Mouse (Mus musculus) brown adipose tissue, adult 24 weeks (tissue): ENCODE measurements around the gene Gm16181. TPM values are rescaled to one million over a fixed set of nuclear protein-coding genes. Genes with fewer than 3 reads are reported as not detected.

Experiments
- H3K27ac ChIP-seq: fragments of 200-500 bp; replicated peaks from 2 replicates; pipeline ENCODE4 v1.5.1; 2012; ENCODE audit warnings: low read depth, mild to moderate bottlenecking, low read length
- H3K4me1 ChIP-seq: fragments of 200-500 bp; 2 replicates; pipeline ENCODE4 v1.6.1; 2012; ENCODE audit warnings: low read length, mixed read lengths; ENCODE audit not compliant: control insufficient read depth, insufficient read depth, insufficient read length
- H3K4me3 ChIP-seq: fragments of 200-500 bp; 2 replicates; pipeline ENCODE4 v1.5.1; 2012; ENCODE audit warnings: low read depth, mild to moderate bottlenecking, low read length, moderate library complexity; ENCODE audit not compliant: insufficient read depth
- polyA plus RNA-seq: library from polyadenylated mRNA; stranded (reverse); fragments of >200 nt; gene quantifications from 2 replicates; pipeline ENCODE4 v1.2.4, GENCODE M21; 2012; ENCODE audit not compliant: missing spikeins, insufficient read depth, insufficient read length

Gm16181 gene
- polyA plus RNA-seq, 1 experiment: not detected

DNA sequence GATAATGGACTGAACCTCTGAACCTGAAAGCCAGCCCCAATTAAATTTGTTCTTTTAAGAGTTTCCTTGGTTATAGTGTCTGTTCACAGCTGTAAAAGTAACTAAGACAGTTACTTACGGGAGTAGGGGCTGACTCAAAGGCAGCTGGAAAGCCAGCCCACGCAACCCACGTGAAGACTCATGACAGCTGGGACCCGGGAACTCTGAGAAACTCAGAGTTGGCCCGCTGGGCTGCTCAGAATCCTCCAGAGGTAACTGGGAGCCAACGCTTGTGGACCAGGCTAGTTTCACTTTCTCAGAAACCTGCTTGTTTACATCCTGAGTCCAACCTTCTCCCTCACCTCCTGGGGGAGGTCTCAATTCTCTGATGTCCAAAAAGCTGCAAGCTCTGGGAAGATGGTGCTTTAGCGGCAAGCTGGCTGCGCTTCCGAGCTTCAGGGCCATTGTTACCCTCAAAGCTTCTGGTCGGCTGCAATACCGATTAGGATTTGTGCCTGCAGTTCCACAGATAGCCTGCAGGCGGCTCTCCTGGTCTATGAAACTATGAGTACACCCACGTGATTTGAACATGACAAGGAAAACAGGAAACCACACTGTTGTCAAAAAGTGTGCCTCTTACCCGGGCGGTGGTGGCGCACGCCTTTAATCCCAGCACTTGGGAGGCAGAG is 37.3 kb downstream of the Gm16181 start:
- Histone ChIP-seq H3K4me1 (peaks cover 7% of the 10 kb centered on the region), H3K27ac (peak overlapping the region; percentile 61), H3K4me3 (peak overlapping the region; percentile 63)

DNA sequence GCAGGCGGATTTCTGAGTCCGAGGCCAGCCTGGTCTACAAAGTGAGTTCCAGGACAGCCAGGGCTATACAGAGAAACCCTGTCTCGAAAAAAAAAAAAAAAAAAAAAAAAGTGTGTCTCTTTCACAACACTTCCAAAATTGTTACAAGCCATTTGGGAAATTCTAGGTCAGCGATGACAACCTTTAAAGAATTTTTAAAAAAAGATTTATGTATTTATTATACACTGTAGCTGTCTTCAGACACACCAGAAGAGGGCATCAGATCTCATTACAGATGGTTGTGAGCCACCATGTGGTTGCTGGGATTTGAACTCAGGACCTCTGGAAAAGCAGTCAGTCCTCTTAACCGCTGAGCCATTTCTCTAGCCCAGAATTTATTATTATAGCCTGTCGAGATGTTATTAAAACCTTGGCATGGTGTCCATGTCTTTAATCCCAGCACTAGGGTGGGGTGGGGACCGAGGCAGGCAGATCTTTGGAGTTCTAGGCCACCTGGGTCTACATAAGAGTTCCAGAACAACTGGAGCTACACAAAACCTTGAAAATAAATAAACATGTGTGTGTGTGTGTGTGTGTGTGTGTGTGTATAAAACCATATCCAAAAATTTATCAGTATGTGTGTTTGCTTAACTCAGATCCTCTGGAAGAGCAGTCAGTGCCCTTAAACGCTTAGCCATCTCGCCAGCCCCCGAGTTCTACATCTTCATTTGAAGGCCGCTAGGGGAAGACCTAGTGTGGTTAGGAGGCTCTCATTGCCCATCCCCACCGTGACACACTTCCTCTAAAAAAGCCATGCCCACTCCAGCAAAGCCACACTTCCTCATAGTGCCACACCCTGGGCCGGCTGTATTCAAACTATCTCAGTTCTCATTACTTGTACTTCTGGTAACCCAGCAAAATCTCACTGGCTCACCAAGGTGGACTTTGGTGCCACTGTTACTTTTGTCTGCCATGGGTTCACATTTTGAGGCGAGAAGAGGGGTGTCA is 38.2 kb downstream of the Gm16181 start:
- peak overlapping the region; percentile 96 for H3K27ac ChIP-seq
- H3K4me3 ChIP-seq: no peak overlapping the region
- H3K4me1 ChIP-seq: peaks cover 7% of the 10 kb centered on the region

DNA sequence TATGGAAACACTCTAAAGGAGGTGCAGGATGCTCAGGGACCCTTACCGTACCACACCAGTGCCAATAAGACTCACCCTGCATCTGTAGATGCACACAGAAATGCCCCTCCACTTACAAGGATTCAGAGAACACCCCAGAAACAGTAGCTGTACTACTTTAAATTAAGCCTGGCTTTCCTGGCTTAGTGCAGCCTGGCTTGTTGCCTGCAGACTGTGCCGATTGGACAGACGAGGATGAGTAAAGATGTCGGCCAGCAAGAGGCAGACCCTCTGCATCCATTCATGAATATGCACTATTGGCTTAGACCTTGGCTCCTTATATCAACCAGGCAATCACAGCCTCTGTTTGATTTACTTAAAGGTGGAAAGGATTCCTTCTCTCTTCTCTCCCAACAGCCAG is 39.0 kb downstream of the Gm16181 start:
- H3K4me1 ChIP-seq: peaks cover 7% of the 10 kb centered on the region
- H3K27ac ChIP-seq: peak overlapping the region; percentile 96
- H3K4me3 ChIP-seq: no peak overlapping the region

DNA sequence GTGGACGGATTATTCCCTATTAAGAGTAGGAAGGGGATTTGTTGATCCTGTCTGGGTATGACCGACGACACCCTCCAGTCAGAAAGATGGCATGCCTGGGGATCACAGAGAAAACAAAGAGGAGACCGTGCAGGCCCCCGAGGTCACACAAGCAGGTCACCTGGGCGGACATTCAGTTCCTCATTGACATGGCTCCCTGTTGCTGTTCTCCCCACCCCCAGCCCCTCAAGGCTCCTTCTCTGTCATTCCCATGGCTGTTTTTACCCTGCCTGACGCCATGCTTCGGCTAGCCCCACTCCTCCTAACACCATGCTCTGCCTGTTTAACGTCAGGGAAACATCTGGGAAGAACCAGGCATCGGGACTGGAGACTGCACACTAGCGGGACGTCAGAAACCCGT is 41.0 kb downstream of the Gm16181 start:
- Histone ChIP-seq H3K4me1 (peaks cover 7% of the 10 kb centered on the region), H3K4me3 (no peak overlapping the region), H3K27ac (peak overlapping the region; percentile 100; the same call in 1 of the 2 replicates)

DNA sequence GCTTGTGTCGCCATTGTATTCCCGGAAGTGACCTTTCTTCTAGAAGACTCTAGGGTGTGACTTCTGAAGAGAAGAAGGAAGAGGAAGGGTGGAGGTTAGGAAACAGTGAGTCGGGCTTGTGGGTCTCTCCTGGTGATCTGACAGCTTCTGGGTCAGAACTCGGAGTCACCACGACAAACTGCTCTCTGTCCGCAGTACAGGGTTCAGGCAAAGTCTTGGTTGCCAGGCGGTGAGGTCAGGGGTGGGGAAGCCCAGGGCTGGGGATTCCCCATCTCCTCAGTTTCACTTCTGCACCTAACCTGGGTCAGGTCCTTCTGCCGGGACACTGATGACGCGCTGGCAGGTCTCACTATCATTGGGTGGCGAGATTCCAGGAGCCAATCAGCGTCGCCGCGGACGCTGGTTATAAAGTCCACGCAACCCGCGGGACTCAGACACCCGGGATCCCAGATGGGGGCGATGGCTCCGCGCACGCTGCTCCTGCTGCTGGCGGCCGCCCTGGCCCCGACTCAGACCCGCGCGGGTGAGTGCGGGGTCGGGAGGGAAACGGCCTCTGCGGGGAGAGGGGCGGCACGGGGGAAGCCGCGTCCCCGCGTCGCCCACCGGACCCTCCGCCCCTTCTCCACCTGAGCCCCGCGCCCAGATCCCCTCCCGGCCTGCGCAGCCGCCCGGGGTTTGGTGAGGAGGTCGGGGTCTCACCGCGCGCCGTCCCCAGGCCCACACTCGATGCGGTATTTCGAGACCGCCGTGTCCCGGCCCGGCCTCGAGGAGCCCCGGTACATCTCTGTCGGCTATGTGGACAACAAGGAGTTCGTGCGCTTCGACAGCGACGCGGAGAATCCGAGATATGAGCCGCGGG is 42.3 kb downstream of the Gm16181 start, which contains the start of gene H2-D1:
H2-D1 (plus strand) TSS at position 67 of the 859 bp plus-strand sequence.
- Histone ChIP-seq H3K4me3 (peak within 1 kb of the TSS; percentile 90), H3K4me1 (peaks cover 7% of the 10 kb centered on the region), H3K27ac (peak within 1 kb of the TSS; percentile 100)

DNA sequence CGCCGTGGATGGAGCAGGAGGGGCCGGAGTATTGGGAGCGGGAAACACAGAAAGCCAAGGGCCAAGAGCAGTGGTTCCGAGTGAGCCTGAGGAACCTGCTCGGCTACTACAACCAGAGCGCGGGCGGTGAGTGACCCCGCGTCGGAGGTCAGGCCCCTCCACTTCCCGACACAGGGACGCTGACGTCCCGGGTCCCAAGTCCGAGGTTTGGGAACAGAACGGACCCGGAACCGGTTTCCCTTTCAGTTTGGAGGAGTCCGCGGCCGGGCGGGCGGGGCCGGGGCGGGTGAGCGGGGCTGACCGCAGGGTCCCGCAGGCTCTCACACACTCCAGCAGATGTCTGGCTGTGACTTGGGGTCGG is 42.9 kb downstream of the Gm16181 start:
- Histone ChIP-seq H3K4me1 (peaks cover 7% of the 10 kb centered on the region), H3K4me3 (peak overlapping the region; percentile 90), H3K27ac (peak overlapping the region; percentile 84)

DNA sequence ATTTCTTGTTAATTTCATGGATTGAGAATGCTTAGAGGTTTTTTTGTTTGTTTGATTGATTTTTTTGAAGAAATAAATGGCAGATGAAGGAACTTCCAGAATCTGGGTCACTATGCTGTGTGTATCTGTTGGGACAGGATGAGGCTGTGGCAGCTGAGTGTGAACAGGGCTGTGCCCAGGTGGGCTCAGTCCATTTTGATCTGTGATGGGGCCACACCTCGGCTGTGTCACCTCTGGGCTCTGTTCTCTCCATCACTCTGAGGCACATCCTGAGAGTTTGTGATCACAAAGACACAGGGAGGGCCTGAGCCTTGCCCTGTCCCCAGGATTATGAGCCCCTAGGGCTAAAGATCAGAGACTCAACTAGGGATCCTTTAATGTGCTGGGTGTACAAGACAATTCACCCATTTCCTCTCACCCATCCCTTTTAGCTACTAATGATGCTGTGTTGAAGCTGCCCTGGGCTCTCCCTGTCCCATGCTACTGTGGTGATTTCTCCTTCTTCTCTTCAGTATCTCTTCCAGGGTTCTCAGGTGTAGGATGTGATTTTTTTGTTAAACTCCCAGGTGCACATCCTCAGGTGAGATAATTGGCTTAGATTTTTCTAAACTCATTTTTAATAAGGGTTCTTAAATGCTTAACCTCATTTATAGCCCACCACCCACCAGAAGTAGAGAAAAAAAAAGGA is 46.9 kb downstream of the Gm16181 start:
- no peak overlapping the region for H3K4me3 ChIP-seq
- no peaks in the 10 kb centered on the region for H3K4me1 ChIP-seq
- no peak overlapping the region for H3K27ac ChIP-seq

DNA sequence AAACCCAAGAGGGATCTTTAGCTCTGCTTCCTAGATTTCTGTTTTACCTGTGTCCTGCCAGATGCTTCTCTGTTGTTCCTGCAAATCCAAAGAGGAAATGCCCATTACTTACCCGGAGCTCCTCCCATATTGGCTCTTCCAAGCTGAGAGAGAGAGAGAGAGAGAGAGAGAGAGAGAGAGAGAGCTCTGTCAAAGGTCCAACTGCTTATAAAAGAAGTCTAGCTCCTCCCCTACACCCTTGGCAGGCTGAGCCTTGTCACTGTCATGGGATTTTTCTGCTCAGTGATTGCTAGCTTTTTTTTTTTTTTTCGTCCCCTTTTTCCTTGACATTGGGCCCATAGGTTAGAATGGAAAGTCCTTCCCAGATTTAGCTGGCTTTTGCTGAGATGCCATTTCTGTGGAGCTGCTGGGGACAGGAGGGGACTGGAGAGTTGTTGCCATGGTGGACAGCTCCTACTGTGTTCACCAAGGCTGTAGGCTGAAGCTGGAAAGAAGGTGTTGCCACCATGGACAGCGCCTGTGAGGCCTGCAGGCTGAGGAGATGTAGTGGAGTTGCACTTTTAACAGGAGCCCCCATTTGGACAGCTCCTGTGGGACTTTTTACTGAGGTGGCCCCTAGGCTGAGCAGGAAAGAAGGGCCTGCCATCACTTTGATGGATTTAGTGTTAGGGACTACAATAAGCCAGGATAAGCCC is 49.2 kb downstream of the Gm16181 start:
- H3K4me3 ChIP-seq: no peak overlapping the region
- H3K4me1 ChIP-seq: no peaks in the 10 kb centered on the region
- H3K27ac ChIP-seq: no peak overlapping the region

DNA sequence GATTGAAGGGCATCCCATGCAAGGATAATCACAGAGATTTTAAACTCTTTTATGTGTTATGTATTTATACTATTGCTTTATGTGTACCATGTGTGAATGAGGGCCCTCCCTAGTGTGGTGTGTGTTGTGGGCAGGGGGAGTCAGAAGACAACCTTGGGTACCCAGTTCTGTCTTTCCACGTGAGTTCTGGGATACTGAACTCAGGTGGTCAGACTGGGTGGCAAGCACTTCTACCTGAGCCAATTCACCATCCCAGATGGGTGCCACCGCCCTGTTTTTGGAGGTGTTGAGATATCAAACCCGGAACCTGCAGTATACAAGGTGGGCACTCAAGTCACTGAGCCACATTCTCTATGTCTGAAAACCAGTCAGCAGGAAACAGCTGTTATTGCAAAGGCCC is 51.6 kb downstream of the Gm16181 start:
- Histone ChIP-seq H3K4me3 (no peak overlapping the region), H3K4me1 (no peaks in the 10 kb centered on the region), H3K27ac (no peak overlapping the region)

Other genes with a start within 250 kb of the Gm16181 start
- 6.3 and 18.9 TPM in 2 replicates for gene Hspa1a, start 248.7 kb upstream of the Gm16181 start, polyA plus RNA-seq
- 0.48 and 0.71 TPM in 2 replicates for gene Hspa1l, start 248.1 kb upstream of the Gm16181 start, polyA plus RNA-seq
- gene Lsm2, start 239.0 kb upstream of the Gm16181 start, polyA plus RNA-seq: 22.4 and 29.8 TPM in 2 replicates
- 12.7 and 14.2 TPM in 2 replicates for gene Vars, start 219.8 kb upstream of the Gm16181 start, polyA plus RNA-seq
- not detected in 2 replicates for gene Vwa7, start 204.3 kb upstream of the Gm16181 start, polyA plus RNA-seq
- gene Sapcd1, start 192.8 kb upstream of the Gm16181 start, polyA plus RNA-seq: not detected in 2 replicates
- not detected in 2 replicates for gene Msh5, start 174.1 kb upstream of the Gm16181 start, polyA plus RNA-seq
- gene Clic1, start 170.9 kb upstream of the Gm16181 start, polyA plus RNA-seq: 13.6 and 16.8 TPM in 2 replicates
- 9.4 and 11.6 TPM in 2 replicates for gene Ddah2, start 161.8 kb upstream of the Gm16181 start, polyA plus RNA-seq
- not detected in 2 replicates for gene Ly6g6c, start 155.4 kb upstream of the Gm16181 start, polyA plus RNA-seq
- gene Mpig6b, start 154.7 kb upstream of the Gm16181 start, polyA plus RNA-seq: not detected in 2 replicates
- not detected in 2 replicates for gene Ly6g6e, start 143.9 kb upstream of the Gm16181 start, polyA plus RNA-seq
- 3.0 TPM in 1 of 2 replicates, not detected in the other for gene Ly6g6d, start 142.8 kb upstream of the Gm16181 start, polyA plus RNA-seq
- gene Ly6g6f, start 135.2 kb upstream of the Gm16181 start, polyA plus RNA-seq: not detected in 2 replicates
- gene Abhd16a, start 131.6 kb upstream of the Gm16181 start, polyA plus RNA-seq: 43.3 and 44.8 TPM in 2 replicates
- gene Ly6g5c, start 112.6 kb upstream of the Gm16181 start, polyA plus RNA-seq: not detected in 2 replicates
- not detected in 2 replicates for gene Ly6g5b, start 105.4 kb upstream of the Gm16181 start, polyA plus RNA-seq
- 7.9 and 12.8 TPM in 2 replicates for gene Gpank1, start 99.4 kb upstream of the Gm16181 start, polyA plus RNA-seq
- 138 and 147 TPM in 2 replicates for gene Csnk2b, start 98.8 kb upstream of the Gm16181 start, polyA plus RNA-seq
- 12.8 and 17.2 TPM in 2 replicates for gene D17H6S53E, start 94.5 kb upstream of the Gm16181 start, polyA plus RNA-seq
- not detected in 2 replicates for gene Apom, start 88.8 kb upstream of the Gm16181 start, polyA plus RNA-seq
- gene Bag6, start 85.7 kb upstream of the Gm16181 start, polyA plus RNA-seq: 119 and 160 TPM in 2 replicates
- 42.9 and 81.7 TPM in 2 replicates for gene Prrc2a, start 55.9 kb upstream of the Gm16181 start, polyA plus RNA-seq
- 10.5 and 14.3 TPM in 2 replicates for gene Aif1, start 44.8 kb upstream of the Gm16181 start, polyA plus RNA-seq
- gene Lst1, start 32.4 kb upstream of the Gm16181 start, polyA plus RNA-seq: 12.2 and 16.4 TPM in 2 replicates
- gene Ltb, start 26.4 kb upstream of the Gm16181 start, polyA plus RNA-seq: not detected in 2 replicates
- gene Tnf, start 18.8 kb upstream of the Gm16181 start, polyA plus RNA-seq: not detected in 2 replicates
- gene Lta, start 15.5 kb upstream of the Gm16181 start, polyA plus RNA-seq: not detected in 2 replicates
- gene Atp6v1g2, start 12.8 kb downstream of the Gm16181 start, polyA plus RNA-seq: 2.7 and 4.0 TPM in 2 replicates
- gene Nfkbil1, start 15.0 kb downstream of the Gm16181 start, polyA plus RNA-seq: 5.2 and 6.7 TPM in 2 replicates
- 50.5 and 57.9 TPM in 2 replicates for gene Ddx39b, start 20.9 kb downstream of the Gm16181 start, polyA plus RNA-seq
- 284 and 411 TPM in 2 replicates for gene H2-D1, start 41.9 kb downstream of the Gm16181 start, polyA plus RNA-seq
- 0.40 TPM in 1 of 2 replicates, not detected in the other for gene H2-Q1, start 99.6 kb downstream of the Gm16181 start, polyA plus RNA-seq
- not detected in 2 replicates for gene H2-Q2, start 121.4 kb downstream of the Gm16181 start, polyA plus RNA-seq
- gene H2-Q4, start 158.8 kb downstream of the Gm16181 start, polyA plus RNA-seq: 12.3 and 19.2 TPM in 2 replicates
- gene H2-Q6, start 204.0 kb downstream of the Gm16181 start, polyA plus RNA-seq: 6.4 and 9.4 TPM in 2 replicates
- 9.1 and 23.4 TPM in 2 replicates for gene H2-Q7, start 218.3 kb downstream of the Gm16181 start, polyA plus RNA-seq
- gene H2-Q10, start 249.3 kb downstream of the Gm16181 start, polyA plus RNA-seq: 164 and 201 TPM in 2 replicates